Mouse (Mus musculus) layer of hippocampus, adult 9-10 months (tissue): ENCODE results near the gene Emilin1.
"Not testable (repeated sequence)": the region's sequence is repeated elsewhere in the genome, so short reads cannot be mapped to it uniquely, and the experiment has no call there.

Experiments used
- DNase-seq: peaks from one replicate; pipeline ENCODE4 v3.0.0; 2022; ENCODE audit warnings: low spot score

Gene Emilin1

GRCm38 (mm10) chr5:30913060-30913841, at the start of gene Emilin1:
Gene Emilin1, plus strand, starts transcription at chr5:30913402.
- no peak for DNase-seq

GRCm38 (mm10) chr5:30863852-30864251, 49.4 kb upstream of the Emilin1 start:
- no peak for DNase-seq

- no peak for DNase-seq
These were observed 48.9 kb upstream of the Emilin1 start for GRCm38 (mm10) chr5:30864322-30864721.

- no peak for DNase-seq
These were observed 46.3 kb upstream of the Emilin1 start for GRCm38 (mm10) chr5:30866871-30867270.

- DNase-seq = no peak
These were observed 45.5 kb upstream of the Emilin1 start, which contains the start of gene Tmem214 for GRCm38 (mm10) chr5:30867712-30868111. Gene Tmem214, plus strand, starts transcription at chr5:30868012.

- no peak for DNase-seq
These were observed 44.2 kb upstream of the Emilin1 start for GRCm38 (mm10) chr5:30868981-30869380.

- DNase-seq = no peak
These were observed 43.6 kb upstream of the Emilin1 start for GRCm38 (mm10) chr5:30869405-30870130.

- no peak for DNase-seq
These were observed 43.1 kb upstream of the Emilin1 start for GRCm38 (mm10) chr5:30870131-30870406.

- no peak for DNase-seq
These were observed 40.6 kb upstream of the Emilin1 start for GRCm38 (mm10) chr5:30872574-30872973.

- no peak for DNase-seq
These were observed 38.8 kb upstream of the Emilin1 start for GRCm38 (mm10) chr5:30874365-30874764.

GRCm38 (mm10) chr5:30878616-30879015, 34.6 kb upstream of the Emilin1 start:
- no peak for DNase-seq

- no peak for DNase-seq
These were observed 33.8 kb upstream of the Emilin1 start for GRCm38 (mm10) chr5:30879347-30879943.

- DNase-seq = not testable (repeated sequence)
These were observed 31.4 kb upstream of the Emilin1 start for GRCm38 (mm10) chr5:30881839-30882238.

- no peak for DNase-seq
These were observed 27.0 kb upstream of the Emilin1 start for GRCm38 (mm10) chr5:30886209-30886608.

- DNase-seq = no peak
These were observed 26.5 kb upstream of the Emilin1 start for GRCm38 (mm10) chr5:30886731-30887130.

- no peak for DNase-seq
These were observed 25.9 kb upstream of the Emilin1 start for GRCm38 (mm10) chr5:30887331-30887761.

- peak; percentile 92 for DNase-seq
These were observed 25.3 kb upstream of the Emilin1 start for GRCm38 (mm10) chr5:30887858-30888336.

- DNase-seq = peak; percentile 97
These were observed 24.7 kb upstream of the Emilin1 start, which contains the start of gene Agbl5 for GRCm38 (mm10) chr5:30888337-30889087. Gene Agbl5, plus strand, starts transcription at chr5:30888694.

- DNase-seq = no peak
These were observed 24.0 kb upstream of the Emilin1 start for GRCm38 (mm10) chr5:30889088-30889754.

GRCm38 (mm10) chr5:30890375-30890774, 22.8 kb upstream of the Emilin1 start:
- no peak for DNase-seq

GRCm38 (mm10) chr5:30901860-30902259, 11.3 kb upstream of the Emilin1 start:
- DNase-seq = no peak
